Mouse (Mus musculus): ENCODE measurements around the gene Mcrip1. TPM values are rescaled to one million over a fixed set of nuclear protein-coding genes. Genes with fewer than 3 reads are reported as not detected.
"Not testable (repeated sequence)": the region's sequence is repeated elsewhere in the genome, so short reads cannot be mapped to it uniquely, and the experiment has no call there.

Mcrip1 gene
- polyA plus RNA-seq, 2 experiments = 30.0 to 41.3 TPM

- TF ChIP-seq CTCF (IDR thresholded peaks at IDR 0.05; ENCODE audit: low read depth) (no peak), EP300 (IDR thresholded peaks at IDR 0.05; ENCODE audit: low read depth) (no peak)
- WGBS (ENCODE audit: insufficient replicate concordance) = 78% methylated on average over 13 of the region's 13 CpGs
- DNase-seq (ENCODE audit: low read depth in 3 of 3, low spot score in 3 of 3) (no peak), ATAC-seq (ENCODE audit: insufficient read depth) (no peak)
- Histone ChIP-seq H3K4me2 (ENCODE audit: low read depth) (no peak overlapping the region), H3K4me1 (replicated peaks; ENCODE audit: control insufficient read depth in 2 of 2, insufficient read depth in 2 of 2, low read length in 1 of 2) (no peaks in the 10 kb centered on the region), H3K9me3 (ENCODE audit: control insufficient read depth, low read length) (no peaks in the 10 kb centered on the region), H3K27ac (no peak overlapping the region), H3K4me3 (ENCODE audit: insufficient read depth in 1 of 2, low read depth in 2 of 2, low read length in 2 of 2) (no peak overlapping the region), H3K9ac (replicated peaks) (no peak overlapping the region), H3K27me3 (ENCODE audit: control insufficient read depth, insufficient read depth, low read length) (no peaks in the 10 kb centered on the region), H3K36me3 (replicated peaks; ENCODE audit: control insufficient read depth, insufficient read depth, low read depth) (peaks cover 57% of the 10 kb centered on the region)
These were observed 11.6 kb upstream of the Mcrip1 start for GRCm38 (mm10) chr11:120560952-120561728.

DNA sequence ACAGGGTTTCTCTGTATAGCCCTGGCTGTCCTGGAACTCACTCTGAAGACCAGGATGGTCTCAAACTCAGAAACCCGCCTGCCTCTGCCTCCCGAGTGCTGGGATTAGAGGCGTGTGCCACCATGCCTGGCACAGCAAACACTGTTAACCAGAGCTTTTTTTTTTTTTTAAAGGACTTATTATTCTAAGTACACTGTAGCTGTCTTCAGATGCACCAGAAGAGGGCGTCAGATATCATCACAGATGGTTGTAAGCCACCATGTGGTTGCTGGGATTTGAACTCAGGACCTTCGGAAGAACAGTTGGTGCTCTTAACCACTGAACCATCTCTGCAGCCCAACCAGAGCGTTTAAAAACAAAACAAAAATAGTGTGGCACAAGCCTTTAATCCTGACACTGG, 9.3 kb upstream of the Mcrip1 start:
- not testable (repeated sequence) for H3K4me1 ChIP-seq (replicated peaks; ENCODE audit: control insufficient read depth in 2 of 2, insufficient read depth in 2 of 2, low read length in 1 of 2); H3K27ac ChIP-seq; ATAC-seq (ENCODE audit: insufficient read depth); H3K4me2 ChIP-seq (ENCODE audit: low read depth); DNase-seq (ENCODE audit: low read depth in 3 of 3, low spot score in 3 of 3); H3K27me3 ChIP-seq (ENCODE audit: control insufficient read depth, insufficient read depth, low read length); H3K9ac ChIP-seq (replicated peaks); H3K9me3 ChIP-seq (ENCODE audit: control insufficient read depth, low read length); H3K4me3 ChIP-seq (ENCODE audit: insufficient read depth in 1 of 2, low read depth in 2 of 2, low read length in 2 of 2)
- peaks cover 37% of the 10 kb centered on the region for H3K36me3 ChIP-seq (replicated peaks; ENCODE audit: control insufficient read depth, insufficient read depth, low read depth)
- WGBS (ENCODE audit: insufficient replicate concordance) = 68% methylated on average over 6 of the region's 6 CpGs

- H3K27ac ChIP-seq = no peak overlapping the region
- no peaks in the 10 kb centered on the region for H3K9me3 ChIP-seq (ENCODE audit: control insufficient read depth, low read length)
- 37% methylated on average over 2 of the region's 2 CpGs for WGBS (ENCODE audit: insufficient replicate concordance)
- H3K9ac ChIP-seq (replicated peaks) = no peak overlapping the region
- no peaks in the 10 kb centered on the region for H3K27me3 ChIP-seq (ENCODE audit: control insufficient read depth, insufficient read depth, low read length)
- H3K4me2 ChIP-seq (ENCODE audit: low read depth) = no peak overlapping the region
- peaks cover 2% of the 10 kb centered on the region for H3K36me3 ChIP-seq (replicated peaks; ENCODE audit: control insufficient read depth, insufficient read depth, low read depth)
- no peak for ATAC-seq (ENCODE audit: insufficient read depth)
- no peak overlapping the region for H3K4me3 ChIP-seq (ENCODE audit: insufficient read depth in 1 of 2, low read depth in 2 of 2, low read length in 2 of 2)
- no peak for TF ChIP-seq EP300 (IDR thresholded peaks at IDR 0.05; ENCODE audit: low read depth)
- TF ChIP-seq CTCF (IDR thresholded peaks at IDR 0.05; ENCODE audit: low read depth) = no peak
- no peak for DNase-seq (ENCODE audit: low read depth in 3 of 3, low spot score in 3 of 3)
- peaks cover 0 to 4% of the 10 kb centered on the region in 2 experiments; a peak in 1 of 4 replicates for H3K4me1 ChIP-seq (replicated peaks; ENCODE audit: control insufficient read depth in 2 of 2, insufficient read depth in 2 of 2, low read length in 1 of 2)
These were observed 5.7 kb upstream of the Mcrip1 start for GRCm38 (mm10) chr11:120555260-120555659.

- H3K4me1 ChIP-seq (replicated peaks; ENCODE audit: control insufficient read depth in 2 of 2, insufficient read depth in 2 of 2, low read length in 1 of 2) = peaks cover 2 to 8% of the 10 kb centered on the region in 2 experiments; a peak in 3 of 4 replicates
- no peaks in the 10 kb centered on the region for H3K9me3 ChIP-seq (ENCODE audit: control insufficient read depth, low read length)
- no peak overlapping the region for H3K27ac ChIP-seq
- H3K27me3 ChIP-seq (ENCODE audit: control insufficient read depth, insufficient read depth, low read length) = no peaks in the 10 kb centered on the region
- H3K36me3 ChIP-seq (replicated peaks; ENCODE audit: control insufficient read depth, insufficient read depth, low read depth) = no peaks in the 10 kb centered on the region; the same call in 1 of the 2 replicates
- DNase-seq (ENCODE audit: low read depth in 3 of 3, low spot score in 3 of 3) = no peak
- H3K9ac ChIP-seq (replicated peaks) = no peak overlapping the region
- ATAC-seq (ENCODE audit: insufficient read depth) = no peak
- H3K4me2 ChIP-seq (ENCODE audit: low read depth) = no peak overlapping the region
- H3K4me3 ChIP-seq (ENCODE audit: insufficient read depth in 1 of 2, low read depth in 2 of 2, low read length in 2 of 2) = no peak overlapping the region
- 58% methylated on average over 7 of the region's 7 CpGs for WGBS (ENCODE audit: insufficient replicate concordance)
- TF ChIP-seq EP300 (IDR thresholded peaks at IDR 0.05; ENCODE audit: low read depth) = no peak
- no peak for TF ChIP-seq CTCF (IDR thresholded peaks at IDR 0.05; ENCODE audit: low read depth)
These were observed 5.3 kb upstream of the Mcrip1 start for GRCm38 (mm10) chr11:120554834-120555233.

DNA sequence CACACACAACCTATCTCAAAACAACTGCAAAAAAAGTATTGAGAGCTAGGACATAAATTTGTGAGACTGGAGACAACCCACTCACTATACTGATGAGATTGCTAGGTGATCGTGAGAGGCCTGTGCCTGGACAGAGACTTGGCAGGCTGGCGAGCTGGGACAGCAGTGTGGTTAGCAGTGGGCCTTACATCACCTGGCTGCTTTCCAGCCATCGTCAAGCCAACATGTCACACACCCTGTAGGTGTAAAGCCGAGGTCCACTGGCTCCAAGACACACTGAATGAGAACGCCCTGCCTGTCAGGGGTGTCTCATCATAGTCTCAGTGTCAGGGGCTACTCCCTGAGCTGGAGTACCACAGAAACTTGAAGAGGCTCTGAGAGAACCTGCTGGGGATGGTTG, 3.2 kb upstream of the Mcrip1 start:
- TF ChIP-seq EP300 (IDR thresholded peaks at IDR 0.05; ENCODE audit: low read depth) (no peak), CTCF (IDR thresholded peaks at IDR 0.05; ENCODE audit: low read depth) (no peak)
- no peak overlapping the region for H3K9ac ChIP-seq (replicated peaks)
- DNase-seq (ENCODE audit: low read depth in 3 of 3, low spot score in 3 of 3) = no peak
- peaks cover 14 to 22% of the 10 kb centered on the region in 2 experiments for H3K4me1 ChIP-seq (replicated peaks; ENCODE audit: control insufficient read depth in 2 of 2, insufficient read depth in 2 of 2, low read length in 1 of 2)
- H3K4me2 ChIP-seq (ENCODE audit: low read depth) = no peak overlapping the region
- no peaks in the 10 kb centered on the region for H3K27me3 ChIP-seq (ENCODE audit: control insufficient read depth, insufficient read depth, low read length)
- ATAC-seq (ENCODE audit: insufficient read depth) = no peak
- H3K36me3 ChIP-seq (replicated peaks; ENCODE audit: control insufficient read depth, insufficient read depth, low read depth) = no peaks in the 10 kb centered on the region
- H3K9me3 ChIP-seq (ENCODE audit: control insufficient read depth, low read length) = no peaks in the 10 kb centered on the region
- no peak overlapping the region for H3K4me3 ChIP-seq (ENCODE audit: insufficient read depth in 1 of 2, low read depth in 2 of 2, low read length in 2 of 2)
- 62% methylated on average over 5 of the region's 5 CpGs for WGBS (ENCODE audit: insufficient replicate concordance)
- H3K27ac ChIP-seq = no peak overlapping the region

Measured in liver, embryonic 14.5 days (tissue).